Mouse (Mus musculus): ENCODE data around the gene Mt1. TPM values are rescaled to one million over a fixed set of nuclear protein-coding genes. Genes with fewer than 3 reads are reported as not detected.
"Not testable (repeated sequence)": the region's sequence is repeated elsewhere in the genome, so short reads cannot be mapped to it uniquely, and the experiment has no call there.

The Mt1 gene
- total RNA-seq (2015) (18.6 and 24.3 TPM in 2 replicates), total RNA-seq (2017) (32.5 and 48.1 TPM in 2 replicates)

DNA sequence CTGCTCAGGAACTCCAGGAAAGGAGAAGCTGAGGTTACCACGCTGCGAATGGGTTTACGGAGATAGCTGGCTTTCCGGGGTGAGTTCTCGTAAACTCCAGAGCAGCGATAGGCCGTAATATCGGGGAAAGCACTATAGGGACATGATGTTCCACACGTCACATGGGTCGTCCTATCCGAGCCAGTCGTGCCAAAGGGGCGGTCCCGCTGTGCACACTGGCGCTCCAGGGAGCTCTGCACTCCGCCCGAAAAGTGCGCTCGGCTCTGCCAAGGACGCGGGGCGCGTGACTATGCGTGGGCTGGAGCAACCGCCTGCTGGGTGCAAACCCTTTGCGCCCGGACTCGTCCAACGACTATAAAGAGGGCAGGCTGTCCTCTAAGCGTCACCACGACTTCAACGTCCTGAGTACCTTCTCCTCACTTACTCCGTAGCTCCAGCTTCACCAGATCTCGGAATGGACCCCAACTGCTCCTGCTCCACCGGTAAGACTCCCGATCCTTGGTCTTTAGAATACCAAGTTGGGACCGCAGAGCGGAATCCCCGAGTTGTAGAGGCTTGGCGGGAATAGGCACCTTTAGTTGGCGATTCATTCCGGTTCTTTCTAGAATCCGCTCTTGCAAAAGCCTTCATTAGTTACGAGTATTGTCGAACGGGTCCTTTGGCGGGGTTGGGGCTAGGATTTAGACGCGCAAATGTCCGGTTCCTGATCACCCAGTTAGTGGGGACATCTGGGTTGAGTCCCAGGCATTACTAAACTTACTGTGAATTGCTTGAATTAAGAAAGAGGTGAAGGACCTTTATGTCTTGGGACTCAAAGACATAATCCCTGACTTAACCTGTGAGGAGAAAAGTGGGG, at the start of gene Mt1:
Gene Mt1, plus strand, starts transcription at position 226 of the 856 bp plus-strand sequence.
- ATAC-seq (ENCODE audit: poor library complexity, severe bottlenecking) = peak; percentile 78

DNA sequence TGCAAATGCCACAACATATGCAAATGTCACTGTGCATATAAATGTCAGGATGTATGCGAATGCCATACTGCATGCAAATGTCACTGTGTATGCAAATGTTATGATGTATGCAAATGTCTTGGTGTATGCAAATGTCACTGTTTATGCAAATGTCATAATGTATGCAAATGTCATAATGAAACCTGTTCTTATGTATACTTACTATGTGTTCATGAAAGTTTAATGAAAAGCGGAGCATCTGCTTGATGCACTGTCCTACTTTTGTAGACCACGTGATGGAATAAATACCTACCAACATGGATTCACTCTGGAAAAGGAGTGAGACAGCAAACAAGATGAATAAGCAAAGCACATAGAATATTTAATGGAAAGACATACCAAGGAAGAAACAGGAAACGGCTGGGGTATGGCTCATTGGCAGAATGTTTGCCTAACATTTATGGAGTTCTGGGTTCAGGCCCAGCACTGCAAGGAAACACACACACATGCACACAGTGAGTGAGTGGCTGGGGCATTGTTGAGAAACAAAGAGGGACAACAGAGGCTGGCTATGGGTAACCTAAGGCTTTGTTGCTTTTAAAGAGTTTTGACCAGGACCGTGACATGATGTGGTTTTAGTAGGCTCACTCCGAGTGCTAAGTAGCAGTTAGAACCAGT, 49.6 kb upstream of the Mt1 start:
- ATAC-seq (ENCODE audit: poor library complexity, severe bottlenecking) = no peak

DNA sequence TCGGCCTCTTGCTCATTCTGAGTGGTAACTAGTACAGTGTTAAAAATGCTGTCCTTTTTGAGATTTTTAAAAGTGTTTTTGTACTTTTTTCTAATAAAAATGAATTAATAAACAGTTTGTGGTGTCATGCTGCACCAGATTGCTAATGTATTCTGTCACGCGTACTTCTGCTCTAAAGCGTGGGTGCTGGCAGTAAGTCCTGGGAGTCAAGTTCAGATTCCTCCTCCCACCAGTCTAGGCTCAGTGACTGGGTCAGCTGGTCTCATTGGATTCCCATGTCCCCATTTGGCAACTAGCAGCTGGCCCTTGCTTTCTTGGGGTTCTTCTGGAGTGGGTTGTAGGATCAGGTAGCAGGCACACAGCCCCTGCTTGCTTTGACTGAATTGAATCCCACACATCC, 48.8 kb upstream of the Mt1 start:
- no peak for ATAC-seq (ENCODE audit: poor library complexity, severe bottlenecking)

DNA sequence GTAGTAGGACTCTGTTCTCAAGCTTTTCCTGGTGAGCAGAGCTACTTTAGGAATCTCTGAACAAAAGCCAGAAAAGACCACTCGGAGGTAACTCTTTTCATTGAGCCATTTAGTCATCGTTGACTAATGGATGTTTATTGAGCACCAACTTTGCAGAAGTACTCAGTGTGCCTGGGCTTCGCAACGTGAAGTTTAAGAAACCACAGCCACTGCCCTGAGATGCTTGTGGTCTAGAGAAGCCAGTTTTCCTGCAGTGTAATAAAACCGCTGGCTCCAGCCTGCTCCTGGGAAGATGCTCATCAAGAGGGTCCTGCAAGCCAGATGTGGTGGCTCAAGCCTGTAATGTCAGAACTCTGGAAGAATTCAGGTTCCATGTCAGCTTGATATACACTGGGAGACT, 46.8 kb upstream of the Mt1 start:
- ATAC-seq (ENCODE audit: poor library complexity, severe bottlenecking) = no peak

DNA sequence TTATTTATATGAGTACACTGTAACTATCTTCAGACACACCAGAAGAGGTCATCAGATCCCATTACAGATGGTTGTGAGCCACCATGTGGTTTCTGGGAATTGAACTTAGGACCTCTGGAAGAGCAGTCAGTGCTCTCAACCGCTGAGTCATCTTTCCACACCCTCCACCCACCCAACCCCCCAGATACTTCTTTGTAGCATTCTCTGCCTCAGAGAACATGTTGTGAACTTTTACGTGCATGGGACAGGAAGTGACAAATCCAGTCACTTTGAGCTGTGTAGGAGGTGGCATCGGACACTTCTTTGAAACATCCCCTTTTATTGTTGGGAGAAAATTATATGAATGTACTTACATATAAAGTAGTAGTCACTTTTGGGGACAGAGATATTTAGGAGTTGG, 44.3 kb upstream of the Mt1 start:
- not testable (repeated sequence) for ATAC-seq (ENCODE audit: poor library complexity, severe bottlenecking)

DNA sequence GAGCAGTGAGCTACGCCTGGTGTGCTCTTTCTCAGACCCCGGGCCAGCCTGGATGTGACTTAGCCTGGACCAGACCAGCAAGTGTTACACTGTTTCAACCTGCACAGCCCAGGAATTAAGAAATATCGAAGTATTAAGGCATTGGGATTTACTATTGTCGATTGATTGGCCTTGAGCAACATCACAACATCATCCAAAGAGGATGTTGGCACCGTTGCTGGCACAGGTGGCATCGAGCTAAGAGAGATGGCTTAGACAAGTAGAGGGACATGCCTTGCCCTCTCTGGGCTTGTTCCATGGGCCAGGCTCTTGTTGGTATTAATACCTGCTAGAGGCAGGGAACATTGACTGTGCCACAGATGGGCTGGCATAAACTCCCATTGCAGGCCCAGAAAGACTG, 43.3 kb upstream of the Mt1 start:
- ATAC-seq (ENCODE audit: poor library complexity, severe bottlenecking) = no peak

DNA sequence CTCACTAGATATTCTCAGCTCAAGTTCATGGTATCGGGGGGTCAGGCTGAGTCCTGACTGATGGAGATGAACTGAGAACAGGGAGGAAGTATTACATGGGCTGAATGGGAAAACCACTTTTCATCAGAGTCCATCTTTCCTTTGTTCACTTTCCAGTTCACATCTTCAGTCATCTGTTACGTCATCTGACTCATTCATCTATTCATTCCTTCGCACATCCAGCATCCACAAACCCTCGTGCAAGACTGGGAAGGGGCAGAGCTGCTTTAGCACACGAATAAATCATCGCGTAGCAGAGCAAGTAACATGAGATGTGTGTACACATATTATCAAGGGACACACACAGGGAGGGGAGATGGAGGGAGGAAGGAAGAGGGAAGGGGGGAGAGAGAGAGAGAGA, 42.7 kb upstream of the Mt1 start:
- no peak for ATAC-seq (ENCODE audit: poor library complexity, severe bottlenecking)

DNA sequence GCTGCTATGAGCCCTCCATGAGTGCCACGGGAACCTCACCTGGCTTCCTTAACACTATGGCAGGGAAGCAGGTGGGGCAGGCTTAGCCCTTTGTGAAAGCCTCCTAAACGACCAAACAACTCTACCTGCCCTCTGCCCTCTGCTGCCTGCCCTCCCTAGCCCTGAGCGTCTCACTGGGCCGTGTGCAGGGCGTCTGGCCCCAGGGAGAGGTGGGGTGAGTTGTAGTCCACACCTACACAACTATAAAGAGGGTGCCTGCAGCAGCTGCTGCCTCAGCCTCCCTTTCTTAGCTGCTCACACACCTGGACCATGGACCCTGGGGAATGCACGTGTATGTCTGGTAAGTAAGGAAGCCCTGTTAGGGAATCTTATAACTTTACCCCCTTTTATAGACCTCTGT, 41.9 kb upstream of the Mt1 start, which contains the start of gene Mt4:
Gene Mt4, plus strand, starts transcription at position 265 of the 400 bp plus-strand sequence.
- ATAC-seq (ENCODE audit: poor library complexity, severe bottlenecking) = no peak

DNA sequence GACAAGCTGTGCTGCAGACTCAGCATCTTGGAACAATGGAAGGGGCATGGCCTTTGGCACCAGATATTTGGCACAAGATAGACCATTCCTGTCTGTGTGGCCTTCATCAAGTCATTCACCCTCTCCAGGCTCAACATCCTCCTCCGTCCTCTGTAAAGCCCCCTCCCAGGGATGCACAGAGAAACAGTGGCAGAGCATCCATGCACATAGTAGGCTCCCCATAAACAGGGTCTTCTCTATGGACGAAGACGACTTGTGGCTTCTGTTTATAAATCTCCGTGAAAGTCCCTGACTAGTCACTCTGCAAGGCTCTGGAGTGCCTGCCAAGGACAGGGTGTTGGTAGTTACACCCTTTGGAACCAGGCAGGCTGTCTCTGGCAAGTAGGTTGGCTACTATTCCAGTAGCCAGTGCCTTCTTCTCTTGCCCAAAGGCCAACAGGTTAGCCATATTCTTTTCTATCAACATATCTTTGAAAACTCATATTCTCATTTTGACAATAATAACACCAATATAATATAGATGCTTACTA, 38.6 kb upstream of the Mt1 start:
- ATAC-seq (ENCODE audit: poor library complexity, severe bottlenecking) = no peak

DNA sequence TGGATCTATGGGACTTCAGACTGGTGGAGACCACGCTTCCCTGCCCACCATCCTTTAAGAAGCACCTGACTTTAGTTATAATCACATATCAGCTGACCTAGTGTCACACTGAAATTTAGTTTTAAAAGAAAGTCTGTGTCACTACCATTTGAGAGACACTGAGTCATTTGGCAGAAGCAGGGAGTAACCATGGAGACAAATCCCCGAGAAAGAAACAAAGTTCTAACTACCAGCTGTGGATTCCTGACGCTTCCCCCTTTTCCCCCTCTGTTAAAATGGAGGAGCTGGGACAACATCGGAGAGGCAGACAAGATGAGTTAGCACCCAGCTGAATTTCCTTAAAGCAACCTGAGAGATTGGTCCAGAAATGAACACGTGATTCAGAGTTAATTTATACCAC, 30.6 kb upstream of the Mt1 start:
- no peak for ATAC-seq (ENCODE audit: poor library complexity, severe bottlenecking)

DNA sequence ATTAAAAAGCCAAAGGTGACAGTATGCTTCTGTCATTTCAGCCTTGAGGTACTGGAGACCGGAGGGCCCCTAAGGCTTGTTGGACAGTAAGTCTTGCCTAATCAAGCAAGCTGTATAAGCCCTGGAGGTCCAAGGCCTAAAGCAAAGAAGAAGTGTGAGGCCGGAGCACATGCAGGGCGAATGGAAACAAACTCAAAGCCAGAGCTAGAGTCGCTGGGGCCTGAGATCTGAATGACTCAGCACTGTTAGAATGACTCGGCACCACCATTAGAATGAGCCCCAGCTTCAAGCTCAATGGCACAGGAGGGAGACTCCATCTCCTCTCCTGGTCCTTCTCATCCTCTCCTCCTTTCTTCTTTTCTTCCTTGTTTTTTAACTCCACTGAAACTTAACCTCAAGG, 28.0 kb upstream of the Mt1 start:
- no peak for ATAC-seq (ENCODE audit: poor library complexity, severe bottlenecking)

DNA sequence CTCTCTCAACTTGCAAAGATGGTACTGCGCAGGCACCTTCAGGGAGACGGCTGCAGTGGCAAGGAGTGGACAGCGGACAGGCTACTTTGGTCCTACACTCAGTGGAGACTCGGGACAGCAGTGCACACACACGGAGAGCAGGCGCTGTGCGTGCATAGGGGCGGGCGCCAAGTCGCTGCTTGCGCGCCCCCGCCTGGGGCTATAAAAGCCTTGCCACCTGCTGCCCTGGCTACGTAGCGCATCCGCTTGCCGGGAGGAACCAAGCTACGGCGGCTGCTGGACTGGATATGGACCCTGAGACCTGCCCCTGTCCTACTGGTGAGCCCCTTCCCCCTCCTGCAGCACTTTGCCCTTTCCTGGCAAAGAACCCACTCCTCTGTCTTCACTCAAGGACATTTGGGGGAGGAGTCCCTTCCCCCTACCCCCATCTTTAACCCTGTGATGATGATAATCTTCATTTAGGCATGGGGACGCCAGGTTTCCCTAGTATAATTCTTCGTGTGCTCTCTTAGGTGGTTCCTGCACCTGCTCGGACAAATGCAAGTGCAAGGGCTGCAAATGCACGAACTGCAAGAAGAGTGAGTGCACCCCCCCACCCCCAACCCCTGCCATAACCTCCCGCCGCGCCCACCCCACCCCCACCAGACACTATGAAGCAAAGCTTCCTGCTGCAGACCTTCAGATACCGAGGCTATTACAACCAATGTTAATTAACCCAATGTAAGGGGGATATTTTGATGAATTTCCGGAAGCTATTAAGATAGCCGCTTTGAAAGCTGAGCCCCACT, 26.2 kb upstream of the Mt1 start, which contains the start of gene Mt3:
Gene Mt3, plus strand, starts transcription at position 95 of the 788 bp plus-strand sequence.
- ATAC-seq (ENCODE audit: poor library complexity, severe bottlenecking) = no peak

DNA sequence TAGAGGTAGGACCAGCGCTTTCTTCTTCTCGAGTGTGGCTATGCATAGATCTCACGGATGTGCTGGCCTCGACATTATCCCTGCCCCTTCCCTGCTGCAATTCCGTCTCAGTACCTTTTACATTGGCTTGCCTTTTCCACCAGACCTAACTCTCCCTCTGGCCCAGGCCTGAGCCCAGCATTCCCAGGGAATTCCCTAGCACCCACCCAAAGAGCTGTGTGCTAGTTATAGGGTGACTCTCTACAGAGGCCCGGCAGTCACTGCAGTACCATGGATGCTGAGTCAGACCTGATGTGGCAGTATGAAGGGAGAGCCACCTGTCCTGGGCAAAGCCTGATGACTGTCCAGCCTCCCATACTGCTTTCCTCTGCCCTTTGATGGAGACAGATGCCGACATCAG, 25.4 kb upstream of the Mt1 start:
- ATAC-seq (ENCODE audit: poor library complexity, severe bottlenecking) = no peak

DNA sequence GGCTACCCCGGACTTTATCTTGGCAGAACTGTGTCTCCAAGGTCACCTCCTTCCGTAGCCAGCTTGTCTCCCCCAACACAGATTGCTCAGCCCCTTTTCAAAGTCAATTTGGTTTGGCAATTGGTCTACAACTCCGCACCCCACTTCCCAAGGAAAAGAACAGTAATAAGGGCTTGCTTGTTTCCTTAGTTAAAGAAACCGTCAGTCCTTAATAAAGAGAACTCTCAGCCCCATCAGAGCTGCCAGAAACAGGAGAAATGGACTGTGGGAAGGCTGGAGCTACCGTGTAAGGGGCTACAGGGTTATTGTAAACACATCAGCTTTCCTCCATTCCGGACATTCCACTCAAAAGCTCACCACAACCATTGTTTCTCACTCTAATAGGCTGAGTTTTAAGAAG, 24.3 kb upstream of the Mt1 start:
- no peak for ATAC-seq (ENCODE audit: poor library complexity, severe bottlenecking)

DNA sequence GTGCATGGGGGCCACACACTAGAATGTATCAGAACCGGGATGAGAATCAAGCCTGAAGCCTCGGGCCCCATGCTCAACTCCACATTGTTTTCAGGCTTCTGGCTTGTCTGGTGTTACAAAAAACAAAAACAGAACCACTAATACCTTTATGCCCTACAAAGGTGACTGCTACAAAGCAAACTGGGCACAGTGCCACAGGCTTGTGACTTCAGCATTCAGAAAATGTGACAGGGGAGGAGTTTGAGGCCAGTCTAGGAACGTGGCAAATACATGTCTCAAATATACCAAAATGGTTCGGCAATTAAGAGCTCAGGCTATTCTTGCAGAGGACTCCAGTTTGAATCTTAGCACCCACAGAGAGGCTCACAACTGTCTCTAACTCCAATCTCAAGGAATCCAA, 22.8 kb upstream of the Mt1 start:
- ATAC-seq (ENCODE audit: poor library complexity, severe bottlenecking) = no peak

DNA sequence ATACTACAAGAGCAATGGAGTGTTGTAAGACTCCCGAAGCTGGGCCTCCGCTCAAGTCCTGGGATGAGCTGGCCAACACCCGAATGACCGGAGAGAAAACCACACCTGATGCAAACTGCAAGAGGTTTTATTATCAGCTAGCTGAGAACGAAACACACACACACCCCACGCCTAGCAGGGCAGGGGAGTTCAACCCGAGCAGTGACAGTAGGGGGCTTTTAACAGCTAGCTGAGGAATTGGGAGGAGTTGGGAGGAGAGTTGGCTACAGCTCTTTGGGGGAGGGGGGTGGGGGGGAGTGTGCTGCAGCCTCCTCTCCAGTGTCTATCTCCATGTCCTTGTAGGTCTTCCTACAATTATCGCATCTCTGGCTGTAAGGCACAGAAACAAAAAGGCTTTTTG, 13.1 kb upstream of the Mt1 start:
- not testable (repeated sequence) for ATAC-seq (ENCODE audit: poor library complexity, severe bottlenecking)

DNA sequence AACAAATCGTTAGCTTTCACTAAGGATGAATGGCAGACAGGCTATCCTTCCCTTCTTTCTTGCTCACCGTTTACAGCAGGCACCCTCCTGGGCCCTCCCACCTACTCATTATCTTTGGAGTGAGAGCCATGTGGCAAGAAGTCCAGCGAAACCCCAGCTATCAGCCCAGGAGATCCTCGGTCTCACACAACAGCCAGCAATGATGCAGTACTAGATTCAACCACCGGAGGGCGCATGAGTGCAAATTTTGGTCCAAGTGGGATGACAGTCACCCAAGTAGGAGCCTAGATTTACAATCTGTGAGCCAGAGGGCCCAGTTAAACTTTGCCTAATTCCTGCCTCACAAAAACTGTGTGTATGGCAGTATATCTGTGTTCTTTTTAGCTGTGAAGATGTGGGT, 11.6 kb upstream of the Mt1 start:
- peak; percentile 91 for ATAC-seq (ENCODE audit: poor library complexity, severe bottlenecking)

DNA sequence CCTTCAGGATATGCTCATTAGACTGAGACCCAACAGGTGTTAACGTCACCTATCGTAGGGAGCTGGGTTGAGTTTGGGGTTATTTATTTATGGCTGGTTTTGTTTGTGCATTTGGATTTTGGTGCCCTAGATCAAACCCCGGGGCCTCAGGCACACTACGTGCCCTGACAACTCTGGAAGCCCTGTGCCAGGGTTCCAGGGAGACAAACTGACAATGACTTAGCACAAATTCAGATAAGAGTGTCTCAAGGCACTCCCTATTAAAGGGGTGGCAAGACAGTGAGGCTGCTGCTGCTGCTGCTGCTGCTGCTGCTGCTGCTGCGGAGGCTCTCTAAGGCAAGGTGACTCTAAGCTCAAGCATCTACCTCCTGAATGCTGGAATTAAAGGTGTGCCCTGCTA, 9.3 kb upstream of the Mt1 start:
- ATAC-seq (ENCODE audit: poor library complexity, severe bottlenecking) = no peak

DNA sequence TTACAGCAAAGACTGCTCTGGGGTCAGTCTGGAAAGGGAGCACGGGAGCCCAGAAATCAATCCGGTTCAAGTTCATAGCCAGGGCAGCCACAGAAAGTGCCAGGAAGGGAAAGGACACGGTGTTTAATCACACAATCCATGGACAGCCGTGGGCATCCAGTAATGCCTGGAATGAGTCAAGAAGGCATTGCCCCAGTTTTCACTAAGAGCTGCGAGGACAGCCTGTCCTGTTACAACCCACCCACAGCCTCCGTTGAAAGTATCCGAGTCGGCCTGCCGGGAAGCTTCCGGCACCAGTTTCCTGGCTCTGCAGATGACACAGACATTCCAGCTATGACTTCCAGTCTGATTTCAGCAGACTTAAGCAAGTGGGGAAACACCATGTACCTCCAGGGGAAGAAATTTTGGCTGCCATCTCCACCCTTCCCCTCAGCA, 7.5 kb upstream of the Mt1 start:
- no peak for ATAC-seq (ENCODE audit: poor library complexity, severe bottlenecking)

DNA sequence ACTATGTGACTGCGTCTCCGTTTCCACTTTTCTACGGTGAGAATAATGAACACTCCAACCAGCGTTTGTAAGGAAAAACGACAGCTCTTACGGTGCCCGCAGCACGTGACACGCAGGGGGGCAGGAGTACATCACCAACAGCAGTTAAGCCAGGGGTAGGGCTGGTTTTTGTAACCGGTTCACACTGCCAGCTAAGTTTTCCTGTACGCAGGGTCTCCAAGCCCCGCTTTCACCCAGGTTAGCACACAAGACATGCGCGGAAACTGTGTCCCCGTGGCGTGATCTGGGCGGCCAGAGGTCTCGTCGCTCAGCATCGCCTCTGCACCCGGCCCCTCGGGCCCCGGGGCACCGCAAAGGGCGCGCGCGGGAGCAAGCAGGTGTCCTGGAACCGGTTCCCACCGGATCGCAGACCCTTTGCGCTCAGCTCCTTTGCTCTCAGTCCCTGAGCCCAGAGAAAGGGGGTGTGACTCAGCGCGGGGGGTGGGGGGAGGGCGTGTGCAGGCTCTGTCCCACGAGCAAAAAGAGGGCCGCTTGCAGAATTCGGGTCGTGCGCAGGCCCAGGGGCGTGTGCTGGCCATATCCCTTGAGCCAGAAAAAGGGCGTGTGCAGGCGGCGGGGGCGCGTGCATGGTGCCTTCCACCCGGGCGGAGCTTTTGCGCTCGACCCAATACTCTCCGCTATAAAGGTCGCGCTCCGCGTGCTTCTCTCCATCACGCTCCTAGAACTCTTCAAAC, 6.6 kb upstream of the Mt1 start, which contains the start of gene Mt2:
Gene Mt2, plus strand, starts transcription at position 590 of the 734 bp plus-strand sequence.
- peak; percentile 43 for ATAC-seq (ENCODE audit: poor library complexity, severe bottlenecking)

All from megakaryocyte, adult 5-6 weeks (primary cell).